Mouse (Mus musculus): Measurements from ENCODE around the gene Pxdc1.

Pxdc1 gene

DNA sequence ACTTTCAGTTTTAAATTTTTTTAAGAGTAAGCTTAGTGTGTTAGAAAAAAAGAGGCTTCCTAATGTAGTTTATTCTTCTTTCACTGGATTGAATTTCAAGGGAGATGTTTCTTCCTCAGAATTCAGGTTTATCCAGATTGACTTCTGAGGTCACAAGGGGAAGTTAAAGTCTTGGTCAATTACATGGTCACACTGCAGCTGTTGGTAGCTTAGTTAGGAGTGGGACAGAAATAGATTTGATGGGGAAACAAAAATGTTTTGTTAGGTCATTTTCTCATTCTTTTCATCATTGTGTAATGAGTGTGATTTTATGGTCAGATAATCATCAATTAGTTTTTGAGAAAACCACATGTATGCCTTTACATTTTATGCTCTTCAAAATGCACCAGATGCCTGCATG lies 56.5 kb downstream of the Pxdc1 start:
- no peak for DNase-seq (ENCODE audit: low read depth, low spot score)

All from retina, adult 2 months (tissue).